Mouse (Mus musculus): ENCODE measurements around the gene Kcnh5.

The Kcnh5 gene

DNA sequence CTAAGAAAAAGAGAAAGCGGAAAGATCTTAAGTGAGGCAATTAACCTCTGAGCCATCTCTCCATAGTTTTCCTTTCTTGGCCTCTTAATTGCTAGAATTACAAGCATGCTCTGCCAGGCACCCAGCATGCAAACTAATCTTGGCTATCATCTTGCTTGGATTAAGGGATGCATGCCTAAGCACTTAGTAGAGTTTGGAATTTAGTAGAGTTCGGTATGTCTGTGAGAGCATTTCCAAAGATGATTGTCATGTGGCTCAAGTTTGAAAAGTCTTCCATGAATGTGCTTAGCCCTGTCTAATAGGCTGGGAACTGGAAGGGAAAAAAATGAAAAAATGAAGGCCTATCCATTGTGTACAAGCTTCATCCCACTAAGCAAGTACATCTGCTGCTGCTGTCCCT lies 224.5 kb downstream of the Kcnh5 start:
- no peak for DNase-seq (ENCODE audit: low spot score in 2 of 2)

DNA sequence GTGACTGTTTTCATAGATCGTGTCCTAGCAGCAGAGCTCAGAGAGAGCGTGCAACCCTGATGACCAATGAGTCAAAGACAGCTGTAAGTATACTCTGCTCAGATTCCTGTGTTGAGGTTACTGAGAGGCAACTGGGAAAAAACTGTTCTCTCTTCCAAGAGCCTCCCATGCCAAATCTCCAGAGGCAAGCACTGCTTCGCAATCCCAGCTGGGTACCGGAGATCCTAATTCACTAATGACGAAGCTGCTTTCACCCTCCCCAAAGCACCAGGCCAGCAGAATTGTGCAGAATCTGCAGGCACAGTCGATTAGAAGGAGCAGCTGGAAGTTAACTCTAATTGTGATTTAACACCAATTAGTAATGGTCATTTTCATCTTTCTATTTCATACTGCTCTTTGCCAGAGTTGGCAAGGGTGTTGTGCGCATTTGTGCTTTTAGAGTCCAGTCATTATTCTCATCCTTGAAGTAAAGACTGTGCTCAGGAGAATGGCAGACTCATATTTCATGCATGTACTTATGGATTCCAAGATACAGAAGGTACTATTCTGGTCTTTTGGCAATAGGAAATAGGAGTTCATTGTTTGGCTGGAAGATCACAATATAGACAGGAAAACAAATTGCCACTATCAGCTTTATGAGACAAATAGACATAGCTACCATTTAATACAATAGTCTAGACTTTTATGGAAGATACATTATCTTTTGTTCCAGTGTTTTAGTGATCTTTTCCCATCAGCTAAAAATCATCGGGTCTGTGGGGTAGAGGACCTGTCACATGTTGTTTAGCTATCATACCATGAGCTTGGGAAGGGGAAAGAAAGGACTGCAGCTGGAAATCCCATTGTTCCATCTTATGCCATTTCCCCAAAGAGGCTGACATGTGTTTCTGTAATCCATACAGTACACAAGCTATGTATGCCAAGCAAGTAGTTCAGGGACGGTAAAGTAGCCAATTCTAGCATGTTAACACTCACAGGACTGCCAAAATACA lies 225.7 kb downstream of the Kcnh5 start:
- no peak for DNase-seq (ENCODE audit: low spot score in 2 of 2)

DNA sequence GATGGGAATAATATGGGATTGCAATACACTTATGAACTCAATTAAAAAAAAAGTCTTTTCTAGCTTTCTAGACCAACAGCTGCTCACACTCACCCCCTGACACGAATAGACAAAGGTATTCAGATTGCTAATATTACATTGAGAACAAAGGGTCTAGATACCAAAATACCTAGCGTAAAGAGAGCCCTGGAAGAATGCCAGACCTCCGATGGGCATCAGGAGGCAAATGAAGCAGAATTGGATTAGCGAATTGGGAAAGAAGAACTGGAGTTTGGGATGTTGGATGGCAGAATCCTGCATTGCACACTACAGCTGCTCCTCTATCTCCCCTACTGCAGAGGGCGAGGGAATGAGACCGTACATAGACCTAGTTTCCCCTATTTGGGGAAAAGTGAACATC lies 275.8 kb downstream of the Kcnh5 start:
- no peak for DNase-seq (ENCODE audit: low spot score in 2 of 2)

DNA sequence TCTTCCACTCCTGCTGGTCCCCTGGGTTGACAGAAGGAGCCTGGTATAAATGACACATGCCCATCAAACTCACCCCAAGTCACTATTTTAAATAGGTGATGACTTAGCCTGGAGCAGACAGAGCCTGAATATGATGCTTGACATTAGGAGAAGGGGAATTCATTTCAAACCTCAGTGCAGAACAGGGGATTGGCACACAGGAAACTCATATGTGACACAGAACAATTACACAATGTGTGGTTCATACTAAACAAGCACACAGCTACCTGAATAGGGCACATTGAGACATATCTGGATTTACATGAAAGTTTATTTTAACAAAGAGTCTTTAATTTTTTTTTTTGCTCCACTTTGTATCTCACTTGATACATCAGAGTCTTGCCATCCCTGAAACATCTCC lies 276.4 kb downstream of the Kcnh5 start:
- DNase-seq (ENCODE audit: low spot score in 2 of 2), result no peak

DNA sequence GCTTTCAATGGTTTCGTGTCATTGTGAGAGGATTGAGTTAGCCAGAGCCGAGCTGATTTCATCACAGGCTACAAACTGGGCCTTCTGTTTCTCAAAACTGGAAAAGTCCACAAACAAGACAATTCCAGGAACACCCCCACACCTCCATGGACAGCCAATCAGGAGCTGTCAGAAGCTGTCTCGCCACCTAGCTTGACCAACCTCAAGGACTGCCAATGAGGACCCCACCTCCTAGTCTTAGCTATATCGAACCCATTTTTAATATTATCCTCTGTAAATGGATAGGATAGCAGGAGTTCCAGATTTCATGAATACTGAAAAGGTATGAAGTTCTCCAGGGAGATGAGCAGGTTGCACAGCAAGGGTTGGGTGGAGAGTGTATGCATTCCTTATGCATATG lies 278.1 kb downstream of the Kcnh5 start:
- no peak for DNase-seq (ENCODE audit: low spot score in 2 of 2)

DNA sequence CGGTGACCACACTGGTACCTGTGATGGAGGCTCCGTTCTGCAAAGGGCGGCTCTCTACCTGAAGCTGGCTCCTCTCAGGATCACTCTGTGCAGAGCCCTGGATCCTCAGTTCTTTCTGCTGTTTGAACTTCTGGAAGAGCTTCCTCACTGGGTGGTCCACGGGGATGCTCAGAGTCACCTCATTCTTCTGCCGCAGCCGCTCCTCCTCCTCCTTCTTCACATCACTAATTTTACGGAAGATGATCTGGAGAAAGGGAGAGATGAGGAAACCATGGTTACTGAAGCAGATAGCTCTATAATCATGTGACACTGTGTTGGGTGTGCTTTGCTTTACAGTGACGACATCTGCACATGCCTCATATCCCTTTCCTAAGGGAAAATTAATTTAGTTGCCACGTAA lies 278.9 kb downstream of the Kcnh5 start:
- DNase-seq (ENCODE audit: low spot score in 2 of 2), result no peak

DNA sequence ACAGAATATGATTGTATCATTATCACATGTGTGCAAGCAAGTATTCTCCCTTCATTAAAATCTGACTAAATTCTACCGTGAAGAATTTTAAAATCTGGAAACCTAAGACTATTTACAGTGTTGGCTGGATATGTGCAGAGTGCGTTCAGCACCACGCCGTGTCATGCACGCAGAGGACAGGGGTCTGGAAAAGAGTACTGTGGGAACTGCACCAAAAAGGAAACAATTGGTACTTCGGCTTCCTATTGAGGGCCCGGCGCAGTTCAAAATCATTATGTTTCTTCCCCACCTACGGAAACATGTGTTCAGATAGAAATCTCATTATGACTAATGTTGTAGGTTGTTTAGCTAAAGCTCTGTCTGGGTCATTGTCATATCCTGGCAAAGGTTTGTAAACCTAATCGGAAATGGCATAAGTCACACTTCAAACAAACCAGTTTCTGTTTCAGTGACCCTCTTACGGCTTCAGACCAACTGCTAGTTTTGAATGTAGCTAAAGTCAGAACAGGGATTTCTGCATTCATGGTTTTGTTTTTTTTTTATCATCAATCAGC lies 282.2 kb downstream of the Kcnh5 start:
- DNase-seq (ENCODE audit: low spot score in 2 of 2), result no peak

DNA sequence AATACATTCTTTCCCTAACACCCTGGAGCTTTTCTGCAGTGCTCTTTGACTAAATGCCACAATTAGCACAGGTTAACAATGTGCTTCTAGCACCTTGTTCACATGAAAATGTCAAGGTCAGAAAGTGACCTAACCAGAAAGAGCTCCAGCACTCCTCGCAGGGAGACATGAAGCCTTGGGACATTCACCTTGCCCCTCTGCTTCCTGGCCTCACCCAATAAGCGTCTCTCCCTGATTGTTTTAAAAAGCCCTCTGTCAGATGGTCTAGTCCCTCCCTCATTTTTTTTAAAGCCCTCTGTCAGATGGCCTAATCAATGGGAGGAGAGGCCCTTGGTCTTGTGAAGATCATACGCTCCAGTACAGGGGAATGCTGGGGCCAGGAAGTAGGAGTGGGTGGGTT lies 287.7 kb downstream of the Kcnh5 start:
- DNase-seq (ENCODE audit: low spot score in 2 of 2), result no peak

DNA sequence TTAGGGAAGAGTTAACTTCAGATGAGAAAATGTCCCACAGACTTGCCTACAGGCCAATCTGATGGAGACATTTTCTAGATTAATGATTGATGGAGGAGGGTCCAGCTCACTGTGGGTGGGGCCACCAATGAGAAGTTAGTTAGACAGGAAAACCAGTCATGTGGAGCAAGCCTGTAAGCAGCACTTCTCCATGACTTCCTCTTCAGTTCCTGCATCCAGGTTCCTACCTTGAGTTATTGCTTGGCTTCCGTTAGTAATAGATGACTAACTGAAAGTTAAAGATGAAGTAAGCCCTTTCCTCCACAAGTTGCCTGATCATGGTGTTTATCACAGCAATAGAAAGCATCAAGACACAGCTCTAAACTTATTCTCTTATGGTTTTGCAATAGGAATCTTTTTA lies 290.1 kb downstream of the Kcnh5 start:
- no peak for DNase-seq (ENCODE audit: low spot score in 2 of 2)

DNA sequence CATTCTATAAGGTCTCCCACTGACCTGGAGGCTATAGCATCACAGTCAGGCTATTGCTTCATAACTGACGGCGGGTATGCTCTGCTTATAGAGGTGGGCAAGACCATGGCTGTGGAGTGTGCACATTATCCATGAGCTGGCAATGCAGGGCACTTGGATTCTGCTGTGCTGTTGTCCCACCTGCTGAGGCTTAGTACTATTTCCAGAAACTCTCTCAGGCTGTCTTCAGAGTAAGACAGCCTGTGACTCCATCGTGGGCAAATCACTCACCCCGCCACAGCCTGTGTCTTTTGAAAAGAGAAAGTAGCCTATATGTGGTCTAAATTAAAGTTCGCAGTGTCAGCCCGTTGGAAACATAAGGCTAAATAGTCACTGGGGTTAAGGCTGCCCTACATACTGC lies 295.8 kb downstream of the Kcnh5 start:
- DNase-seq (ENCODE audit: low spot score in 2 of 2), result no peak

DNA sequence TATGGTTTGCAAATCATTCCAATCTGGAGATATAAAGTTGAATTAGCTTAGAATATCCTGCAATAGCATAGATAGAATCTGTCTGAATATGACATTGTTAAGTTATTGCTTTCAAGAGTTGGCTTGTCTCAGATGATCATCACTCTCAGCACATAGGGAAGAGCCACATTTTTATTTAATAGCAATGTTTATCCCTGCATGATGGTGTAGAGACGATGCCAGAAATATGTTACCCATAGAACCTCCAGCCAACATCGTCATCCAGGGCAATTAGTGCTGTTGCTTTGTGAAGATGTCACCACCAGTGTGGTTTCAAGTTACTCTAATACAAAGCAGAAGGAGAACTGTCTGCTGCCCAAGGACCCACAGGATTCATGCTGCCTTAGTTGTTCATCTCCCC lies 321.5 kb downstream of the Kcnh5 start:
- DNase-seq (ENCODE audit: low spot score in 2 of 2), result no peak

DNA sequence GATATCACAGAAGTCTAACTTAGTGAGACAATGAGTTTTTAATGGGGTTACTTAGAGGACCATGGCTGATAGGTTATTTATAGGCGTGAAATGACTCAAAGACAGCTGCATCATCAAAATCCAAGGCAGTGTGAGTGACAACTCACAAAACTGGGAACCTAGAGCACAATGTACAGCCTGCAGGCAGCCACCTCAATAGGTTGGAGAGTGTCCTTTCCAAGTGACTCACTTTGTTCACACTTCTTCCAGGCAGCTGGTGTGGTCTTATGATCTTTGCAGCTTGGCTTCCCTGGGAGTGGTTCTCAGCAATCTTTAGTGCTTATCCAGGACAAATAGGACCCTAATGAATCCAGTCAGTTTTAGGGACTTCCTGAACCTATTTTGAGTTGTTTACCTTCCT lies 322.9 kb downstream of the Kcnh5 start:
- no peak for DNase-seq (ENCODE audit: low spot score in 2 of 2)

DNA sequence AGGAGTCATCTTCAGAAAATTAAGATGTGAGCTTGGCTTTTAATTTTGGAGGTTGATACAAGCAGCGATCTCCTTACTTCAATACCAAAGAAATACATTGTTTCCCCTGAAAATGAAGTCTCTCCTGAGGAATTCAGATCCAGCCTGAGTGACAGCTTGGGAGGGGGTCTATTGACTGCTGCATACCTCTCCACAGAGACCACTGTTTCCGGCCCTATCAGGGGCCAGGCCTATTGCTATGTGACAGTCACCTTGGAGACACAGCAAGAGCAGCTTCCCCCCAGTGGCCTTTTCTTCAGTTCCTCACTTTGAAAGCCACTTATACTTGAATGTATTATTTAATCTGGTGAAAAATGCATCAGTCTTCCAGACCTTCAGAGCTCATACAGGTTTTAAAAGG lies 326.8 kb downstream of the Kcnh5 start:
- no peak for DNase-seq (ENCODE audit: low spot score in 2 of 2)

DNA sequence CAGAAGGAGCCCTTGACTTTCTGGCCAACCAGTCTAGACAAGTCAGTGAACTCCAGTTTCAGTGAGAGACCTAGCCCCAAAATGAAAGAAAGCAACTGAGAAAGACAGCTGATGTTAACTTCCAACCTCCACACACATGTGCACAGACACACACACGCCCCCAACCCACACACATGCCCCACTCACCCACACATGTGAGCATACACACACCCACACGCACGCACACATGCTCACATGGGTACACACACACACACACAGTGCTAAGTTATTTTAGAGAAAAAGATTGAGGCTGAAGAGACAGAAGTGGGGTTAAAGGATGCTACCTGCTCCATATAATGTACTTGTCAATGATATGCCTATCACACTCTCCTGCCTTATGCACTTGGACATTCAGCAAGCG lies 327.2 kb downstream of the Kcnh5 start:
- DNase-seq (ENCODE audit: low spot score in 2 of 2), result no peak

DNA sequence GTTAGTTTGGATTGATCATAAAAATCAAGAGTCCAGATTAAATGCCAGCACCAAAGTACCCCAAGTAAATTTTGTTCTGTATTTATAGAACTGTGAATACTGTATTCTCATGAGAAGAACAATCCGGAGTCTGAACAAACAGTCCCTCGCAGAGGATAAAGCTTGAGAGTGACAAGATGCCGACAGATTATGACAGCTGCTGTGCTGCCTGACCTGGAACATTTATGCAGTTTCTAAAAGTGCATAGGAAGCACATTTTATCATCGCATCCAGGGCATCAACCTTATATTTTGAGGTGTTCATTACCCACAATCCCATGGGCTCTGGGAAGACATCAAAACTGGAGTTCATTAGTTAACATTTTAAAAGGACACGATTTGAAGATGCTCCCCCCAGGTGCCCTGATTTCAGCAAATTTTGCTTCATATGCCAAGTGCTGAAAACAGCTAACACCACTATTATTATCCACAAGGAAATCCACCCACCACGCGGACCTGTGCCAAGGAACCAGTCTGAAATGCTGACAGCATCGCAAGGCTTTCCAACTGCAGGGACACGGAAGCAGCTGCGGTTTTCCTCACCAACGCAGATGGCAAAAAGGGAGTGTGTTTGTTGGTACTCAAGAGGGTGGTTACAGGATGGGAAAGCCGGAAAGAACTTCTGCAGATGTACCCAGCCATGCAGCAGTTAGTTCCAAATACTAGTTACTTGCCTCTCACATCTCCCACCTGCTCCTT lies 328.4 kb downstream of the Kcnh5 start:
- DNase-seq (ENCODE audit: low spot score in 2 of 2), result no peak
